Mouse (Mus musculus) bone marrow, adult 2 months (tissue): Measurements from ENCODE around the gene Mpi. TPM values are rescaled to one million over a fixed set of nuclear protein-coding genes. Genes with fewer than 3 reads are reported as not detected.

Experiments
- H3K27ac ChIP-seq: fragments of 200-500 bp; 2 replicates; pipeline ENCODE4 v1.5.1; 2012; ENCODE audit warnings: low read depth, mild to moderate bottlenecking, control low read depth, inconsistent platforms, low read length; ENCODE audit not compliant: control insufficient read depth, poor library complexity, insufficient read depth
- H3K4me1 ChIP-seq: fragments of 200-500 bp; 2 replicates; pipeline ENCODE4 v1.6.1; 2011; ENCODE audit warnings: low read length; ENCODE audit not compliant: control insufficient read depth, insufficient read depth
- H3K4me3 ChIP-seq: fragments of 200-500 bp; replicated peaks from 2 replicates; pipeline ENCODE3; 2011; ENCODE audit warnings: mild to moderate bottlenecking, low read depth, low read length, control low read depth; ENCODE audit not compliant: control insufficient read depth
- CTCF ChIP-seq: fragments of 200-500 bp; IDR thresholded peaks from 2 replicates; pipeline ENCODE4 v1.5.1; 2011; ENCODE audit warnings: low read length, control low read depth; ENCODE audit not compliant: control insufficient read depth, insufficient read depth
- POLR2A ChIP-seq: fragments of 200-500 bp; IDR thresholded peaks from 2 replicates; pipeline ENCODE4 v1.6.1; 2011; ENCODE audit warnings: low read depth, mild to moderate bottlenecking, control low read depth, low read length, borderline replicate concordance; ENCODE audit not compliant: control insufficient read depth
- WGBS: fragments of 180-500 bp; shearing (Covaris S2); methylation state at CpG from one replicate; pipeline ENCODE4 v1.1.7; 2018; 5-methylcytosine and 5-hydroxymethylcytosine counted together
- polyA plus RNA-seq: library from polyadenylated mRNA; stranded (reverse); fragments of >200 nt; gene quantifications from 2 replicates; pipeline ENCODE4 v1.2.4, GENCODE M21; 2011; ENCODE audit warnings: low replicate concordance; ENCODE audit not compliant: missing spikeins, insufficient read depth, insufficient read length

The Mpi gene
- polyA plus RNA-seq, 1 experiment = 17.8 TPM

GRCm38 (mm10) chr9:57525516-57525915 lies 27.0 kb downstream of the Mpi start:
- 24% methylated on average over 2 of the region's 2 CpGs for WGBS
- Histone ChIP-seq H3K4me1 (peaks cover 3% of the 10 kb centered on the region; the same call in 1 of the 2 replicates), H3K4me3 (no peak overlapping the region), H3K27ac (no peak overlapping the region)
- TF ChIP-seq POLR2A = no peak
- TF ChIP-seq CTCF = no peak

DNA sequence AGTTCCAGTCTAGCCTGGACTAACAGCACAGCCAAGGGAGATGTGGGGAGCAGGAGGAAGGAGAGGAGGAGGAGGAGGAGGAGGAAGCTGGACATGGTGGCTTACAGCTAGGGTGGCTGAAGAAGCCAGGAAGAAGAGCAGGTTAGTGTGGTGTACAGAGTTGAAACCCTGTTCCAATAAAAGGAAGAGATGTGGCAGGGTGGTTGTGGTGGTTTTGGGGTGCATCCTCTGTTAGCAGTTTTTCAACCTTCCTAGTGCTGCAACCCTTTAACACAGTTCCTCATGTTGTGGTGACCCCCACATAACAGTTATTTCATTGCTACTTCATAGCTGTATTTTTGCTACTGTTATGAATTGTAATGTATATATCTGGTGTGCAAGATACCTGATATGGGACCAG lies 28.1 kb downstream of the Mpi start:
- H3K4me3 ChIP-seq = no peak overlapping the region
- H3K27ac ChIP-seq = peak overlapping the region; percentile 9; the same call in 1 of the 2 replicates
- no peak for TF ChIP-seq POLR2A
- peak; percentile 10; the same call in 1 of the 2 replicates for TF ChIP-seq CTCF
- peaks cover 3% of the 10 kb centered on the region; the same call in 1 of the 2 replicates for H3K4me1 ChIP-seq

- Histone ChIP-seq H3K27ac (no peak overlapping the region), H3K4me1 (peaks cover 3% of the 10 kb centered on the region; the same call in 1 of the 2 replicates), H3K4me3 (no peak overlapping the region)
- TF ChIP-seq POLR2A (no peak), CTCF (no peak)
- 39% methylated on average over 1 of the region's 1 CpGs for WGBS
Measured at GRCm38 (mm10) chr9:57523754-57524153, 28.8 kb downstream of the Mpi start.

GRCm38 (mm10) chr9:57522861-57523246 lies 29.7 kb downstream of the Mpi start:
- peaks cover 3% of the 10 kb centered on the region; the same call in 1 of the 2 replicates for H3K4me1 ChIP-seq
- WGBS = 70% methylated on average over 4 of the region's 4 CpGs
- TF ChIP-seq POLR2A (no peak), CTCF (no peak)
- H3K4me3 ChIP-seq = no peak overlapping the region
- H3K27ac ChIP-seq = no peak overlapping the region

- Histone ChIP-seq H3K4me1 (peaks cover 3% of the 10 kb centered on the region; the same call in 1 of the 2 replicates), H3K4me3 (peak overlapping the region; percentile 72), H3K27ac (no peak overlapping the region)
- TF ChIP-seq CTCF (no peak), POLR2A (no peak)
- 26% methylated on average over 7 of the region's 7 CpGs for WGBS
Measured at GRCm38 (mm10) chr9:57522114-57522860, 30.3 kb downstream of the Mpi start.

GRCm38 (mm10) chr9:57521056-57521911 lies 31.3 kb downstream of the Mpi start, which contains the start of gene Cox5a:
Cox5a (plus strand) TSS chr9:57521274.
- Histone ChIP-seq H3K27ac (peak within 1 kb of the TSS; percentile 99), H3K4me1 (peaks cover 3% of the 10 kb centered on the region; the same call in 1 of the 2 replicates), H3K4me3 (peak within 1 kb of the TSS; percentile 98)
- WGBS = under 1% methylated on average over 95 of the region's 95 CpGs
- TF ChIP-seq POLR2A = peak; percentile 98
- peak; percentile 8; the same call in 1 of the 2 replicates for TF ChIP-seq CTCF

DNA sequence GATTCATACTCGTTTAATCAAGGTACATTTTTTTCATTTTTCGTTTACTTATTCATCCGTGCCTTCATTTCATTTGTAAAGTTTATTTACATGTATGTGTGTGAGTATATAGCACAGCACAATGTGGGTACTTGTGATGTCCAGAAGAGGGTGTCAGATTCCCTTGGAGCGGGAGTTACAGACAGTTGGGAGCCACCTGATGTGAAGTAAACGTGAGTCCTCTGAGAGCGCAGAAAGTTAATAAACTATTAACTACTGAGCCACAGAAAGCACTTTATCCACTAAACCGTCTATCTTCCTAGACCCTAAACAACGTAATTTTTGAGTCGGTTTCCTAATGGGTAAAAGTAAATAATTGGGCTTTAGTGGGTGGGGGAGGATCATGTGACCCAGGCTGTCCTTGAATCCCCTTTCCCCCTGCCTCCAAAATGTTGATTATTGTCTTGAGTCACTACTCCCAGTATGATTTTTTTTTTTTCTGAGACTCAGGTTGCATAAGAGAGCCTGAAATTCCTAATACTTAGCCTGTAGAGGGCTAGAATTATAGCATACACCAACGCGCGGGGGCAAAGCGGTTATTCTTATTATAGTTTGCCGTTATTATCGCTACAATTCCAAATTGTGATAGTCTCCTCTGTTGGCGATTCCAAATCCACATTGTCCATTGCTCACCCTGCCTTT lies 32.0 kb downstream of the Mpi start:
- TF ChIP-seq POLR2A (no peak), CTCF (no peak)
- WGBS = 32% methylated on average over 16 of the region's 16 CpGs
- peaks cover 3% of the 10 kb centered on the region; the same call in 1 of the 2 replicates for H3K4me1 ChIP-seq
- H3K4me3 ChIP-seq = peak overlapping the region; percentile 98
- peak overlapping the region; percentile 99 for H3K27ac ChIP-seq

GRCm38 (mm10) chr9:57517113-57517512 lies 35.5 kb downstream of the Mpi start:
- H3K27ac ChIP-seq = no peak overlapping the region
- no peak overlapping the region for H3K4me3 ChIP-seq
- no peaks in the 10 kb centered on the region; the same call in 1 of the 2 replicates for H3K4me1 ChIP-seq
- TF ChIP-seq CTCF (no peak), POLR2A (no peak)
- WGBS = 10% methylated on average over 3 of the region's 3 CpGs
